Mouse (Mus musculus) T-helper 1 cell (primary cell): Measurements from ENCODE around the gene Add1.
"Not testable (repeated sequence)": the region's sequence is repeated elsewhere in the genome, so short reads cannot be mapped to it uniquely, and the experiment has no call there.

Experiments
- in situ Hi-C: fragments of 300-600 bp; cut with MboI, MseI; formaldehyde crosslinking; loops from one replicate; pipeline ENCODE4 v1.15.1; 2025; ENCODE audit warnings: high pct_unique_total_duplicates

The Add1 gene

GRCm38 (mm10) chr5:34550251-34550650, 23.2 kb upstream of the Add1 start:
- in situ Hi-C loops, result no loop called here

DNA sequence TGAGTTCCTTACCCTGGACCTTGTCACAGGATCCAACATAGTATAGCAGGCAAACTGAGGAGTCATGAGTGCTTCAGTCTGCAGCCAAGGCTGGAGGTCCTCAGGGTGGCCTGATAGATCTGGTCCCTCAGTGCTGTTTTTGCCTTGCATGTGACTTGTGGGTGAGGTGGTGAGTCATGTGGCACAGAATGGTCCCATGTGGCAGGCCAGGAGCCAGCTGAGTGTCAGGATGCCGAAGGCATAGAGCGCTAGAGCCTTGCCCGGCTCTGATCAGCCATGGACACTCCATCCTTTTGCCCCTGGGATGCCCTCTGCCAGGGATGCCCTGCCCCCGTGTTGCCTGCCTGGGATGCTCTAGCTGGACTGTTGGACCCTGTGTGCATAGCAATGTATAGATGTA, 21.6 kb upstream of the Add1 start:
- in situ Hi-C loops, result no loop called here

- in situ Hi-C loops, result no loop called here
Measured at GRCm38 (mm10) chr5:34563854-34564253, 9.6 kb upstream of the Add1 start.

GRCm38 (mm10) chr5:34564291-34564690, 9.2 kb upstream of the Add1 start:
- in situ Hi-C loops, result no loop called here

DNA sequence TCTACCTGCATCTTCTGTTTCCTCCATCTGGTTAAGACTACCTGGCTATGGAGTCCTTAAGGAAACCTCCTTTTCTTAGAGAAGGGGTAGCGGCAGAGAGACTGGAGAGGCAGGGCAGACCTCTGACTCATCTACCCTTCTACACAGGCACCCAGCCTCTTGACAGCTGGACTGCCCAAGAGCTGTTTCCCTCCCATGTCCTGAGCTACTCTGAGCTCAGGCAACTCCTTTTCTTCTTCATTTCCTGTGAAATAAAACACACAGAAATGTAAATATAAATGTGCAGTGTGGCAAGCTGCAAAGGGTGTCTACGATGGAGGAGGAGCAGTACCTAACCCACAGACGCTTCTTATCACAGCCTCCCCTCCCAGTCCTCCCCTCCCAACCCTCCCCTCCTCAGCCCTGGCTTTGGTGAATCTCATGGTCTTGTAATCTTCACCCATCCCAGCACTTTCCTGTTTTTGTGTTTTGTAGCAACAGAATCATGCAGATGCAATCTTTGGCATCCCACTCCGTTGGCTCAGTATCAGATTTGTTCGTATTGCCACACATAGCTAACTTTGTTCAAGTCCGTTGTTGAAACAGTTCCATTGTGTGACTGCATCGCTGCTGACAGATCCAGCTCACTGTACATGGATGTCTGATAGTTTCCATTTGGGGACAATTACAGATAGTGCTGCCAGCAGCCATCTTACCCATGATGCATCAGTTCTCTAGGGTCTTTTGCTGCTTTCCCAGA, 7.8 kb upstream of the Add1 start:
- in situ Hi-C loops, result no loop called here

DNA sequence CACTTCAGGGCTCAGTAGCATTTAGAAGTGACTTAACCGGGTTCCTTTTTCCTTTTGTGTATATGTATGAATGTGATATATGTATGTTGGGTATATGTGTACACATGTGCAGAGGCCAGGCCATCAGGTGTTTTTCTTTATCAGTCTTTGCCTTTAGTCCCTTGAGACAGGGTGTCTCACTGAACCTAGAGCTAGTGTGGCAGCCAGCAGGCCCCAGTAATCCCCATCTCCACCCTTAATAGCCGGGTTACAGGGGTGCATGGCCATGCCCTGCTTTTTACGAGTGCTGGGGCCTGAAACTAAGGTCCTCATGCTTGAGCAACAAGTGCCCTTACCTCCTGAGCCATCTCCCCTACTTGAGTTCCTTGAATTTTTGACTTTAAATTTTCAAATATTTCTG, 1.9 kb upstream of the Add1 start:
- in situ Hi-C loops, result no loop called here

GRCm38 (mm10) chr5:34572568-34572967, 896 bp upstream of the Add1 start:
- in situ Hi-C loops, result not testable (repeated sequence)

DNA sequence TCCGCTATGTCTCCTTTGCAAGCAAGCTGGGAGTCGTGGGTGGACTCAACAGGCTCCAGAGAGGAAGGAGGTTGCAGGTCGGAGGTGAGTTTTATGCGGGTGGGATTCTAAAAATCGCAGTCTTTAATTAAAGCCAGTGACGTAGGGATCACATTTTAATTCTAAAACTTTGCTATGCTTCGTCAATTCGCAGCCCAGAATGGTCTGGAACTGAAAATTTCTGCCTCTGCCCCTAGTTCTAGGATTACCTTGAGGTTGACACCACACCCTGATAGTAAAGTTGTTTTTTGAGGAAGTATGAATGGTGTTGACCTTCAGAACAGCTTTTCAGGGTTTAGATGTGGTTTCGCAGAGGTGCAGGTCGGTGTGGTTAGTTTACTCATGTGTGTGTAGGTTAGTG, 1.3 kb downstream of the Add1 start:
- in situ Hi-C loops, result no loop called here

DNA sequence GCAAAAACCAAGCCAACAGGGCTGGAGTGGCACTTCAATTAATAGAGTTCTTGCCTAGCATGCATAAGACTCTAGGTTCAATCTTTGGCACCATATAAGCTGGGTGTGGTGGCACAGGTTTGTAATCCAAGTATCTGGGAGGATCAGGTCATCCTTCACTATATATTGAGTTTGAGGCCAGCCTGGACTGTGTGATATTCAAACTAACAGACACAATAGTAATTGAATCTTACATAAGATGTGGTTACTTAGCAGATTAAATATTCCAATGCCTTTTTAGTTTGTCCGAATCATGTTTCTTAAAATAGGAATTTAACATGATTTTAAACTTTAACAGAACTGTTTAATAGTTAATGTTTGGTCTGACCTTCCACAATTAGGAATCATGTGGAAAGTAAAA, 2.8 kb downstream of the Add1 start:
- in situ Hi-C loops, result no loop called here

- in situ Hi-C loops, result no loop called here
Measured at GRCm38 (mm10) chr5:34578038-34578655, 4.7 kb downstream of the Add1 start.

- in situ Hi-C loops, result no loop called here
Measured at GRCm38 (mm10) chr5:34579377-34579776, 5.9 kb downstream of the Add1 start.

DNA sequence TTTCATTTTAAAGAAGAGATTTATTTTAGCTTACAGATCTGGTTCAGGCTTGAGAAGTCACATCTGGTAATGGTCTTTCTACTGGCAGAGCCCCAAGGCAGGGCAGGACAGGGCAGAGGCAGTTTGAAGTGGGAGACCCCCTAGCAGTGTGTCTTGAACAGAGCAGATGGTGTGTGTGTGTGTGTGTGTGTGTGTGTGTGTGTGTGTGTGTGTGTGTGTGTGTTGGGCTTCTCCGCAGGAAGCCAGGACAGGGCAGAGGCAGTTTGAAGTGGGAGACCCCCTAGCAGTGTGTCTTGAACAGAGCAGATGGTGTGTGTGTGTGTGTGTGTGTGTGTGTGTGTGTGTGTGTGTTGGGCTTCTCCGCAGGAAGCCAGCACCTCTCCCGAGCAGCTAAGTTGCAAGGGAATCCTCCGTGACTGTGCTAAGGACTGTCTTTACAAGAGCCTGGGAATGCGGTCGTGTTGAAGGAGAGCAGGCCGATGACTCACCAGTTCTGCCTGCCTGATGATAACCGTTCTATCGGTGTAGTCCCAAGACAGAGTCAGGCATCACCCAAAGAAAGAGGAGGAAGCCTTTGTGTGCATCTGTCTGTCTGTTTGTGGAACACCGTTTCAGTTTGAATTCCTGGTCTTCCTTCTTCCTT, 8.3 kb downstream of the Add1 start:
- in situ Hi-C loops, result not testable (repeated sequence)

GRCm38 (mm10) chr5:34582314-34582675, 8.8 kb downstream of the Add1 start:
- in situ Hi-C loops, result no loop called here

- in situ Hi-C loops, result no loop called here
Measured at GRCm38 (mm10) chr5:34585216-34585615, 11.8 kb downstream of the Add1 start.

GRCm38 (mm10) chr5:34587881-34588280, 14.4 kb downstream of the Add1 start:
- in situ Hi-C loops, result no loop called here

- in situ Hi-C loops, result no loop called here
Measured at GRCm38 (mm10) chr5:34590059-34590458, 16.6 kb downstream of the Add1 start.

- in situ Hi-C loops, result no loop called here
Measured at GRCm38 (mm10) chr5:34590702-34591101, 17.2 kb downstream of the Add1 start.

GRCm38 (mm10) chr5:34591388-34592004, 18.0 kb downstream of the Add1 start:
- in situ Hi-C loops, result no loop called here

DNA sequence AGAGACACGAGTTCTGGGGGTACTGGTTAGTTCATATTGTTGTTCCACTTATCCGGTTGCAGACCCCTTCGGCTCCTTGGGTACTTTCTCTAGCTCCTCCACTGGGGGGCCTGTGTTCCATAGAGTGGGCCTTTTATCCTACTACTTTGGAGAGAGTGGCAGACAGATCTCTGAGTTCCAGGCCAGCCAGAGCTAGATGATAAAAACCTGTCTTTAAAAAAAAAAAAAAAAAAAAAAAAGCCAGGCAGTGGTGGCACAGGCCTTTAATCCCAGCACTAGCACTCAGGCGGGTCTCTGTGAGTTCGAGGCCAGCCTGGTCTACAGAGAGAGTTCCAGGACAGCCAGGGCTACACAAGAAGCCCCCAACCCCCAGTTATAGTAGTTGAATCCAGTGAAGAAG, 18.8 kb downstream of the Add1 start:
- in situ Hi-C loops, result not testable (repeated sequence)

DNA sequence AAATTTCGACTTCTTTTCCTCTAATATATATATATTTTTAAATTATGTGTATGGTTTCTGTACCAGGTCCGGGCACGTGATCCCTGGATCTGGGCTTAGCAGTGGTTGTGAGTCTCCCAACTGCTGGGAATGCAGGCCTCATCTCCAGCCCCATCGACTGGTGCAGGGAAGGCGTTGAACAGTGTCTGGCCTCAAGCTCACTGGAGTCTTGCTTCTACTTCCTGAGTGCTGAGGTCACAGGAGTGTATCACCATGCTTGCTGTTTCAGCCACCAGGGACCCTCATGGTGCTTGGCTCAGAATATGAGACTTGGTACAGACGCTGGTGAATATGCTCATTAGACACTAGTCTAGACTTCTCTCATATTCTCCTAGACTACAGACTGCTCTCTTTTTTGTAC, 19.2 kb downstream of the Add1 start:
- in situ Hi-C loops, result no loop called here

GRCm38 (mm10) chr5:34593202-34593727, 19.8 kb downstream of the Add1 start:
- in situ Hi-C loops, result no loop called here

- in situ Hi-C loops, result no loop called here
Measured at GRCm38 (mm10) chr5:34604576-34604975, 31.1 kb downstream of the Add1 start.
